Mouse (Mus musculus): ENCODE measurements around the gene Crybg2.

Crybg2 gene

DNA sequence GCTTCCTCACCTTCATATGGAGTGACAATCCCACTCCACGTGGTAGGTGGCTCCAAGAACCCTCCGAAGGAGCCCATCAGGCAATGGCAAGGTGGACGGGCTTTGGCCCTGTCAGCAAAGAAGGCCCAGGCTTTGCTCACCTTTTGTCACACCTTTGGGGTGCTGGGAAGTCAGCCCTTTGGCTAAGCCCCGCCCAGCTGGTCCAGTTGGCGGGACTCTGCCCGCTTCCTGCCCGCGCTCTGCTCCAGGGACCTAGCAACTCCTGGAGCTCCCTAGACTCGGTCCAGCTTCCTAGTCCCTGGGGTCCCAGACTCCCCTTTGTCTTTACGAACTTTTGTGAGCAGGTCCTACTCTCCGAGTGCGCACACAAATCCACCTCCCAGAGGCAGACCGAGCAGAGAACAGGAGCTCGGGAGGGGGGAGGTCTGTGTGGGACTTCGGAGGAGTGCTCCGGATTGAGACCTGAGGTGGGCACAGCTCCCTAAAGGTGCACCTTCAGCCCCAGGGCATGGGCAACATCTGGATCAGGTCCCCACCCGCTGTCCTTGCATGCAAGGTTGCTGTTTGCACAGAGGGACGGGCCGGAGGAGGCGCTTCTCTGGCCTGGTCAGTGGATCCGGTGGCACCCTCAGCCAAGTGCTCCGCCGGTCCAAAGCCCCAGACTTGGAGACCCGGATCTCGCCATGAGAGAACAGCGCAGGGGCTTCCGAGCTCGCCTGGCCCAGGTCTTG lies at the start of gene Crybg2:
Crybg2 (plus strand) TSS at position 681 of the 731 bp plus-strand sequence.
- no peak for DNase-seq

GRCm38 (mm10) chr4:134011450-134012414 lies 48.9 kb upstream of the Crybg2 start:
- DNase-seq: no peak

DNA sequence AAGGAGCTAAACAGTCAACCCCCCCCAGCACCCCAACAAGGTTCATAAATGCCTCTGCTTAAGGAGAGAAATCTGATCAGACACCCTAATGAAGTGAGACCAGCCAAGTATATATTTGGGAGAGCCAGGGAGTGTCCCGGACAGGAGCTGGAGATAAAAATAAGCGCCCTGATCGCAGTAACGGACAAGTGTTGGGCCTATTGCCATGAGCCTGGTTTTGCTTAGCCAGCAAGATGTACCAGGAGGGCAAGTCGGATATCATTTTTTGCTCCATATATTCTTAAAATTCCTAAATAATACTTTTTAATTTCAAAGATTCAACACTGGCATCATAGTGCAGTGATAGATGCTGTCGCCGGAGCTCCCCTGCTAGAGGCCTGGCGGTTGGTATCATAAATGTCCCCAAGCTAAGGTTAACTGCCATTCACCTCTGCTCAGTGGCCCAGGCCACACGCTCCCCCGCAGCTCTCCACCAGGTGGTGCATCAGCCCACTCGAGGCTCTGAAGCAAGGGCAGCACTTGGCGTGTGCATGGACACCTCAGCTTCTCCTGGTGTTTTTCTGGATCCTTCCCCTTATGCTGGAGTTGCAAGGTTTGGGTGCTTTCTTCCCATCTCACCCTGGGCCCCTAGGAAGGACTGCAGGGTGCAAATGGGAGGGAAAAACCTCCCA lies 47.6 kb upstream of the Crybg2 start:
- DNase-seq: peak; percentile 9

DNA sequence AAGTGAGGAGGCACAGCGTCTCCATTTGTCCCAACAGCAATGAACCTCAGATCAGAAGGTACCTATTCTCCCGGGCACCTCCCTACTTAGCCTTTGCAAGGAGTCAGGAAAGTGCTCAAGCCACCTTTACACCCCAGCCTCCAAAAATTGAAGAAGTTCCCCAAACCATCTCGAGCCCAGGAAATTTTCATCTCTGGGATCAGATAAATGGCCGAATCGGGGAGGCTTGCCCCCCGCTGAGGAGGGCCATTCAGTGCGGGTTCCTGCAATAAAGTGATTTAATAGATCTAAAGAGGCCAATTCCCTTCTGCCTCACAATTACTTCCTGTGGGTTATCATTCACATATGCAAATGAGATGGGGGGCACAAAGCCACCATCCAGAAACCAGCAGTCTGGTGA lies 44.4 kb upstream of the Crybg2 start:
- no peak for DNase-seq

- DNase-seq: no peak
These were observed 43.8 kb upstream of the Crybg2 start for GRCm38 (mm10) chr4:134016767-134017166.

DNA sequence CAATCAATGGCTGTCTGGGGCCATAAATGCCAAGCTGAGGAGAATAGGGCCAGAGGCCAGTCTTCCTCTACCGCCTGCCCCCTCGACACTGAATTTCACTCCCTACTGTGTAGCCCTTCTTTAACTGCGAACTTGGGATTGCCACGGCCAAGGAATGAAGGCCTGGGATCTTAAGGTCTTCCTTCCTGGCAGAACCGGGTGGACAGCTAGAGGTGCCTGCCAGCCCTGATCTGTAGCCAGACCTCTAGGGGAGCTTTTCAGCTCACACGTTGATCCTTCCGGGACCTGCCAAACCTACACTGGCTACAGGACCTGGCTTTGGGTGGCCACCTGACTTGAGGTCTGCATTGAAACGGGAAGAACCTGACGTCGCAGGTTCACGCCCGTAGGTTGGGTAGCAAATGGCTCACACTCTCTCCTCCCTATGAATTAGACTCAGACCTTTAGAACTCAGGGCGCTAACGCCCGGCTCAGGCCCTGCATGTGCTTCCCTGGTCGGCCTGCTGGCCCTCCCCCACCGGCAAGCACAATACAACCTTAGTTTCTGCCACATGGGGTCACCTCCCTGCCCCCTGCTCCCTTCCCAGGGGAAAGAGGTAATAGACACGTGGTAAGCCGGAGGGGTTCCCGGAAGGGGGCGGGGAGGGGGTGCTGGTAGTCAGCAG lies 43.3 kb upstream of the Crybg2 start:
- no peak for DNase-seq

GRCm38 (mm10) chr4:134018038-134018778 lies 42.4 kb upstream of the Crybg2 start:
- no peak for DNase-seq

- DNase-seq: no peak
These were observed 41.9 kb upstream of the Crybg2 start, which contains the start of gene Lin28a for GRCm38 (mm10) chr4:134018779-134019145. Gene Lin28a (minus strand): TSS chr4:134018841.

- DNase-seq: no peak
These were observed 41.4 kb upstream of the Crybg2 start for GRCm38 (mm10) chr4:134019210-134019609.

DNA sequence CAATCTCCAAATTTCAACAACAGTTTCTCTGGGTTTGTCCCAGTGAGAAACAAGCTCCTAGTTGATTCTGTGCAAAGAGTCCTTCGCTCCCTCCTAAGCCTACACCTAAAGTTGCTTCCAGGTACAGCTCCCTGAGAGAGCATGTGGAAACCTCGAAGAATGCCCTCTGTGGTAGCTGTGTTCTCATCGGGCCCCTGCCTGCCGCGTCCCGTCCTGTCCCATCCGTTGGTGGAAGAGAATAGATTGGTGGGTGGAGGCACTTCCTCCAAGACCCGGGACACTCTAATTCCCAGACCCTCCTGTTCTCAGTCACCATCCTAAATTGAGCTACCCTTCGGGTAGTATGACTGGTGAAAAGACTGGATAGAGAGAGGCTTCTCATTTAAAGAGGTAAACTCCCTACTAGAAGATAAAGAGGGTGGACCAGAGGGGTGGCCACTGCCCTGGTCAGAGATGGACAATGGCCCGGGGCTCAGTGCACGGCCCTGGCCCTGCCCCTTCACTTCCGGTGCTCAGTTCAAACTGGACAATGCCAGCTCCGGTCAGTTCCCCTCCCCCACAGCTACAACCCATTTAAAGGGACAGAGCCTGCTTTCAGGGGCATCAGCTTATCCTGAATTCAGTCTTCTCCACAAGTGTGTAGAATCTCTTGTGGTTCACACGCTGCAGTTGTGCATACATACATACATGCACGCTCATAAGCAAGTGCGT lies 40.8 kb upstream of the Crybg2 start:
- no peak for DNase-seq

DNA sequence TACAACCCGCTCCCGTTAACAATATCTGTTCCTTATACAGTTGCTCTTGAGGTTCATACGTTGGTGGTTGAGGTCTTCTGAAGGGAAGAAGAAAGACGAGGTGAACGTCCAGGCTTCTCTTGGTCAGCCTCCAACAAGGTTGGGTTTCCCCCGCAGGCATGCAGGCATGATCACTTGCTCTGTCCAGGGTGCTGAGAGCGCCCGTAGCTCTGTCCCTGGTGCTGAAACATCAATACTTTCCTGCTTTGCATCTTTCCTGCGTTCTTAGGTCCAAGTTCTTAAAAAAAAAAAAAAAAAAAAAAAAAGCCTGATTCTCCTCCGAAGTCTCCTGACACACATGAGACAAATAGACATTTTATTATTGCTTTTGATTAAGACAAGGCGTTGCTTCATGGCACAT lies 40.0 kb upstream of the Crybg2 start:
- DNase-seq: peak; percentile 85

GRCm38 (mm10) chr4:134025802-134026201 lies 34.8 kb upstream of the Crybg2 start:
- DNase-seq: no peak

- peak; percentile 79 for DNase-seq
These were observed 24.7 kb upstream of the Crybg2 start for GRCm38 (mm10) chr4:134035953-134036352.

GRCm38 (mm10) chr4:134041317-134042123 lies 19.1 kb upstream of the Crybg2 start:
- peak; percentile 30 for DNase-seq

DNA sequence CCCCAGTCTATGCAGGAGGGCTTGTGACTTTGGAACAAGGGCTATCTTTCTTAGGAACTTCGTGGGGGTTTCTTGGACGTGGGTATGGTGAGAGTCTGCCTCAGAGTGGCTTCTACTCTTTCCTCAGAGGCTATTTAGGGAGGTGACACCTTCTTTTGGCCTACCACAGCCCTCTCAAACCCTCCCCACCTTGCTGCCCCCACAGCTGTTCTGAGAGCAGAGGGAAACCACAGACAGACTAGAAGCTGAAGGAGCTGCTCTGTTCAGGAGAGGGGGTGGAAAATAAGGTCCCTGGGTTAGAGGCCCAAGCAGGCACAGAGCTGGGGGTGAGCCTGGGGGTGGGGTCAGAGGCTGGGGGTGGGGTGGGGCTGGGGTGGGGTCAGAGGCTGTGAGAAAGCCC lies 17.6 kb upstream of the Crybg2 start:
- no peak for DNase-seq

DNA sequence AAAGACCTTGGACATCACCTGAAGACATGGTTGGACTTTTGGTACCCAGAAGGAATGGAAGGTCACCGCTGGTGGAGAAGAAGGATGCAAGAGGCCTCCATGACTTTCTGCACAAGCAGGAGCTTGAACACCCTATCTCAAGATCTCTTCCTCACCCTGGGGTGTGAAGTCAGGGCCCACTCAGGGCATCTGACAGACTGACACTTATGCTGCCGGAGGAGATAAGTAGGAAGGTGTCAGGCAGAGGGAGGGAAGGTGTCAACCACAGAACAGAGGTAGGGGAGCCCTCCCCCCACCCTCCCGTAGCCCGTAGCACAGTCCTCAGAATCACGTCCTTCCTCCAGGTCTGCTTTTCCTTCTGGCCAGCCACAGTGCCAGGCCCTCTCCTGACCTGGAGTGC lies 13.0 kb upstream of the Crybg2 start:
- no peak for DNase-seq

DNA sequence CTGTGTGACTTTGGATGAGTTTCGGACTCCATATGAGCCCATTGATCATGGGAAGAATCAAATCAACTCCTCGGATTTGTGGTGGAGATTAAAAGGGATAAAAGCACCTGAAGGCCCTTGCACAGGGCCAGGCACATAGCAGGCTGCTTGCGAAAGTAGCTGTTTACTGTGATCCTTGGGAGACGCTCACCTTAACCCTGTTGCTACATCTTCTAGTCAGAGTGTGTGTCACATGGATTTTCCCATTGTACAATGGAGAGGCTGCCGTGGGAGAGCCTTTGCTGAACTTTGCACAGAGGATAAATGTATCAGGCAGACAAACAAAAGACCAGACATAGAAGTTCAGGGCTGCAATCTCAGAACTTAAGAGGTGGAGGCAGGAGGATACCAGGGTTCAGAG lies 8.7 kb upstream of the Crybg2 start:
- DNase-seq: no peak

DNA sequence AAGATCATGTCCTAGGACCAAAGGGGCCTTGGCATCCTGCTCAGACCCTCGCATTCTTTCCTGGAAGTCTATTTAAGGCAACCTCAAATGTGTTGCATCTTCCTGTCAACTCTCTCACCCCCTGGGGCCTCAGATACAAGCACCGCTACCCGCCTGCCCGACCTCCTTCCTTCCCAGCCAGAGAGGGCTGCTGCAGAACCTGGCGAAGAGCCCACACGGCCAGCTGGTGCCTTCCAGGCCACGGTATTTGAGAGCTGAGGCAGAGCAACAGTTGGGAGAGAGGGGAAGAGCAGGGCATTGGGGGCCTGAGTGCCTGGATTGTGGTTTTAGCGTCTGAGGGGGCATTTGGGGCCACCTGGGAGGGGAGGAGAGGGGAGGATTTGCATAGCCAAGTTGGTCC lies 8.1 kb upstream of the Crybg2 start:
- peak; percentile 47 for DNase-seq

- no peak for DNase-seq
These were observed 7.1 kb upstream of the Crybg2 start, which contains the start of gene Zfp683 for GRCm38 (mm10) chr4:134053538-134053937. Gene Zfp683 (plus strand): TSS chr4:134053838.

DNA sequence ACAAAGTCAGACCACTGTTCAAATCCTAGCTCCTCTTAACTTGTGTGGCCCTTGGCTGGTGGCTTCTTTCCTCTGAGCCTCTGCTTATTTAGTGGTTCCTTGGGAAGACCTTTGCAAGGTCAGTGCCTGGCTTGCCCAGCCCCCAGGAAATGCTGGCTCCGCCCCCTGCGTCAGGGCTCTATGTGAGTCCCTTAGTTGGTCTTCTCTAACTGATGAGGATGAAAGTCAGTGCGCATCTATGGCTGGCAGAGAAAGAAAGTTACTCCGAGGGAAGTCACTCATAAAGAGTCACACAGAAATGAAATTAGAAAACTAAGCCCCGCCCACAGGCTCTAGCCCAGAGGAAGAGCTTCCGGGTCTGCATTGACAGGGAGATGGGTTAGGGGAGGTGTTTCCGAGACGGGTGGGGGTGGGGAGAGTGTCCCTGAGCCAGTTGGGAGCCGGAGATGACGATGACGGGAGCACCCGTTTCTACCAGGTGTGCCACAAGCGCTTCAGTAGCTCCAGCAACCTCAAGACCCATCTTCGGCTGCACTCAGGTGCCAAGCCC lies 2.4 kb upstream of the Crybg2 start:
- DNase-seq: no peak

Data from lung, postnatal 14 days (tissue).